Mouse (Mus musculus) stomach, embryonic 14.5 days (tissue): Measurements from ENCODE around the gene Hacd2. TPM values are rescaled to one million over a fixed set of nuclear protein-coding genes. Genes with fewer than 3 reads are reported as not detected.
A peak's percentile ranks its signal among the peaks of the same experiment; 100 is the strongest.

Experiments used
- ATAC-seq: fragments of 200-750 bp; cut with Nextera tagmentation; 2 replicates; pipeline ENCODE4 v1.8.0; 2017; ENCODE audit warnings: low read depth, moderate TSS enrichment; ENCODE audit not compliant: insufficient number of reproducible peaks, insufficient read depth, low FRiP score
- H3K27ac ChIP-seq: fragments of 300-500 bp; sonication (generic); 2 replicates; pipeline ENCODE4 v1.5.1; 2014; ENCODE audit warnings: mild to moderate bottlenecking, low read length, moderate library complexity, mixed read lengths
- H3K27me3 ChIP-seq: fragments of 300-500 bp; sonication (generic); 2 replicates; pipeline ENCODE4 v1.6.1; 2014; ENCODE audit warnings: low read length, control low read depth, mixed read lengths; ENCODE audit not compliant: control insufficient read depth, insufficient read depth
- H3K36me3 ChIP-seq: fragments of 300-500 bp; sonication (generic); 2 replicates; pipeline ENCODE4 v1.6.1; 2014; ENCODE audit warnings: mild to moderate bottlenecking, control low read depth, low read length, moderate library complexity, mixed read lengths; ENCODE audit not compliant: control insufficient read depth, insufficient read depth
- H3K4me1 ChIP-seq: fragments of 300-500 bp; sonication (generic); 2 replicates; pipeline ENCODE4 v1.6.1; 2014; ENCODE audit warnings: low read length, control low read depth, mixed read lengths; ENCODE audit not compliant: control insufficient read depth, insufficient read depth
- H3K4me2 ChIP-seq: fragments of 300-500 bp; sonication (generic); replicated peaks from 2 replicates; pipeline ENCODE4 v1.6.1; 2014; ENCODE audit warnings: low read depth, low read length, control low read depth
- H3K4me3 ChIP-seq: fragments of 300-500 bp; sonication (generic); 2 replicates; pipeline ENCODE4 v1.5.1; 2014; ENCODE audit warnings: low read depth, low read length, control low read depth
- H3K9ac ChIP-seq: fragments of 300-500 bp; sonication (generic); replicated peaks from 2 replicates; pipeline ENCODE4 v1.6.1; 2014; ENCODE audit warnings: low read depth, mild to moderate bottlenecking, control low read depth, low read length, moderate library complexity, mixed read lengths
- H3K9me3 ChIP-seq: fragments of 300-500 bp; sonication (generic); 2 replicates; pipeline ENCODE4 v1.6.1; 2016; ENCODE audit warnings: low read depth, low read length, control low read depth; ENCODE audit not compliant: control insufficient read depth
- WGBS: fragments of 180-500 bp; shearing (Covaris S2); extraction: QIAGEN DNeasy Blood & Tissue Kit; methylation state at CpG from one replicate; pipeline ENCODE4 v1.1.7; 2014; 5-methylcytosine and 5-hydroxymethylcytosine counted together
- polyA plus RNA-seq: library from polyadenylated mRNA; unstranded; fragments of >200 nt; fragmentation: Nextera tagmentation; extraction: Ambion mirVana; gene quantifications from 2 replicates; pipeline ENCODE4 v1.2.1, GENCODE M21; 2014

The Hacd2 gene
- polyA plus RNA-seq, 1 experiment from 2014 or later, result 47.6 TPM

DNA sequence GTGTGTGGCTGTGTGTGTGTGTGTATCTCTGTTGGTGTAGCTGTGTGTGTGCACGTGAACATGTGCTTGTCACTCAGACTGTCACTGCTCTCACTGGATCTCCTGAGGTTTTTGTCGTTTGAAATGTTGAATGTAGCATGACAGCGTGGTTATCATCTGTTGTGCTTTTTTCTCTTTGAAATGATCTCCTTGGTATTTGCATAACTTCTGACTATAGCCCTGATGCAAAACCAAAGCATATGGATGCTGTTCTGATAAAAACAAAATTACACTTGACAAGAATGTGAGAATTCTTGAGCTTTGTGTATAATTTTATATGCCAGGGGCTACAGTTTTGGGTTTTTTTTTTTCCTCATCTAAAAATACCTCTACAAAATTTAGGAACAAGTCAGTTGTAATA is 23.2 kb upstream of the Hacd2 start:
- no peaks in the 10 kb centered on the region for H3K27me3 ChIP-seq
- no peak overlapping the region for H3K27ac ChIP-seq
- no peaks in the 10 kb centered on the region for H3K9me3 ChIP-seq
- peaks cover 30% of the 10 kb centered on the region; the same call in 1 of the 2 replicates for H3K4me1 ChIP-seq
- H3K36me3 ChIP-seq, result no peaks in the 10 kb centered on the region
- peak overlapping the region; percentile 25; the same call in 1 of the 2 replicates for H3K4me3 ChIP-seq
- ATAC-seq, result no peak
- 0 out of 2 replicates have a peak overlapping the region, but pooled peaks have one; percentile 10 for H3K9ac ChIP-seq
- H3K4me2 ChIP-seq, result peak overlapping the region; percentile 37
- WGBS, result 77% methylated on average over 3 of the region's 3 CpGs

DNA sequence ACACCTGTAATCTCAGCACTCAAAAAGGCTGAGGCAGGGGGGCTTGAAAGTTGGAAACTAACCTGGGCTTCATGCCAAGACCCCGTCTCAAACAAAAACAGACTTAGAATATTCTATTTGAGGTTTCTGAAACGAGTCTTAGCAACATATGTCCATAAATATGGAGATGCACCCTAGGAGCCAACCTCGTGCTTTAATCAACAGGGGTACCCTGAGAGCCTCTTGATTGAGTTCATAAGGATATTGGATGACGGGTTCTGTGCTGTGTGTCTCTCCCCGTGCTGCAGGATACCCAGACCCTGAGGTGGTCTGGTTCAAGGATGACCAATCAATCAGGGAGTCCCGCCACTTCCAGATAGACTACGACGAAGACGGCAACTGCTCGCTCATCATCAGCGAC is 22.2 kb upstream of the Hacd2 start:
- no peak overlapping the region for H3K27ac ChIP-seq
- 33% methylated on average over 11 of the region's 11 CpGs for WGBS
- H3K4me2 ChIP-seq, result no peak overlapping the region
- H3K4me1 ChIP-seq, result peaks cover 28% of the 10 kb centered on the region; the same call in 1 of the 2 replicates
- no peak overlapping the region for H3K4me3 ChIP-seq
- no peaks in the 10 kb centered on the region for H3K9me3 ChIP-seq
- no peak overlapping the region for H3K9ac ChIP-seq
- no peak for ATAC-seq
- no peaks in the 10 kb centered on the region for H3K36me3 ChIP-seq
- no peaks in the 10 kb centered on the region for H3K27me3 ChIP-seq

DNA sequence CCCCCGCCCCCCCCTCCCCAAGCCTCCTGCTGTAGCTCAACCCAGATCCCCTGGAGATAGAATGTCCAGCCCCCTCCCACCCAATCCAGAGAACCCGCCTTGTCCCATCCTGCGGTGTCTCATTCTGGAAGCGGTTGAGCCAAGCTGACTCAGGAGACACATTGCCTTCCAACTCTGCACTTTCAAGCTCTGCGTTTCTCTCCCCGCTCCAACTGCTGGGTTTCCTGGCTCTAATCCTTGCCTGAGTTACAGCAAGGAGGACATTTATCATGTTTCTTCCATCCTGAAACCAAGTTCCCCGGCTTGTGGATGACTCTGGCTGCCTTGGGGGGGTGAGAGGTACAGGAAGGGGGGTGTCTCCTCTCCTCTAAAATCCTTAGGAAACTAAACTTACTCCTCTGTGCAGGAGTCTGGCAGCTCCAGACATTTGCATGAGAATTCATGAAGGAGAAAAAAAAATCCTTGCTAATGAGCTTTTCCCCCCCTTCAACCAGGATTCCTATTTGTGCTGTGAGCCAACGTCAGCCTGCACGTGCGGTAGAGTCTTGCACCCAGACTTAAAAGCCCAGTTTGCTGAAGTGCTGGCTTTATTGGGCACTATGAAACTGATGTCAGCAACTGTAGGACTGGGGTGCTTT is 21.2 kb upstream of the Hacd2 start:
- H3K9ac ChIP-seq, result no peak overlapping the region
- no peaks in the 10 kb centered on the region for H3K27me3 ChIP-seq
- no peaks in the 10 kb centered on the region for H3K9me3 ChIP-seq
- H3K4me2 ChIP-seq, result peak overlapping the region; percentile 18
- no peak overlapping the region for H3K4me3 ChIP-seq
- H3K4me1 ChIP-seq, result peaks cover 21% of the 10 kb centered on the region; the same call in 1 of the 2 replicates
- peak overlapping the region; percentile 48; the same call in 1 of the 2 replicates for H3K27ac ChIP-seq
- 7% methylated on average over 10 of the region's 10 CpGs for WGBS
- peak; percentile 58 for ATAC-seq
- H3K36me3 ChIP-seq, result no peaks in the 10 kb centered on the region

DNA sequence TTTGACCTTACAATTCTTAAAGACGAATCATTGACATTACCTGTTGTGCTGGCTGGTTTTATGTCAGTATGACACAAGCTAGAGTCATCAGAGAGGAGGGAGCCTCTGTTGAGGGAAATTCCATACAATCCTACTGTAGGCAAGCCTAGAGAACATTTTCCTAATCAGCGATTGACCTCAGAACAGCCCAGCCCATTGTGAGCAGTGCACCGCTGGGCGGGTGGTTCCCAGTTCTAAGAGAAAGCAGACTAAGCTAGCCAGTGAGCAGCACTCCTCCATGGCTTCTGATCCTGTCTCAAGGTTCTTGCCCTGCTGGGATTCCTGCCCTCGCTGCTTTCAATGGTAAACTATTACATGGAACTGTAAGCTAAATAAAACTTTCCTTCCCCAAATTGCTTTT is 17.9 kb upstream of the Hacd2 start:
- no peaks in the 10 kb centered on the region for H3K36me3 ChIP-seq
- WGBS, result 68% methylated on average over 5 of the region's 5 CpGs
- no peaks in the 10 kb centered on the region for H3K27me3 ChIP-seq
- no peaks in the 10 kb centered on the region for H3K9me3 ChIP-seq
- no peak overlapping the region for H3K4me2 ChIP-seq
- H3K4me1 ChIP-seq, result peaks cover 6% of the 10 kb centered on the region; the same call in 1 of the 2 replicates
- no peak overlapping the region for H3K27ac ChIP-seq
- H3K9ac ChIP-seq, result no peak overlapping the region
- no peak overlapping the region for H3K4me3 ChIP-seq
- ATAC-seq, result no peak

DNA sequence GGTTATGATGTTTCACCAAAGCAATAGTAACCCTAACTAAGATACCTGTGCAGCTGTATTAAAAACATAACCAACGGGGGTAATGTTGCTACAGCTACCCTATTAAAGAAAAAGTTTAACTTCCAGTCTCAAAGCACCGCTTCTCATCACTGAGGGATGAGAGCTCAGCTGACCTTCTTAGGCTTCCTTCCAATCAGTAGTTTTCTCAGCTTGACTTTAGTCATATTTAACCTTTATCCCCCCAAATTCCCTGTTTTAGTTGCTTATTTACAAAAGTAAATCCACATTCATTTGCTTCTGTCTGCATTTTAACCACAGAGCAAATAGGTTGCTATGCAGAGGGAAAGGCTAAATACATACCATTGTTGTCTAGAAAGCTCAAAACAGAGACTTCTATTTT is 17.5 kb upstream of the Hacd2 start:
- peaks cover 6% of the 10 kb centered on the region; the same call in 1 of the 2 replicates for H3K4me1 ChIP-seq
- H3K27me3 ChIP-seq, result no peaks in the 10 kb centered on the region
- H3K36me3 ChIP-seq, result no peaks in the 10 kb centered on the region
- H3K4me2 ChIP-seq, result no peak overlapping the region
- H3K4me3 ChIP-seq, result no peak overlapping the region
- 62% methylated on average over 2 of the region's 2 CpGs for WGBS
- H3K27ac ChIP-seq, result no peak overlapping the region
- H3K9ac ChIP-seq, result no peak overlapping the region
- no peaks in the 10 kb centered on the region for H3K9me3 ChIP-seq
- no peak for ATAC-seq

DNA sequence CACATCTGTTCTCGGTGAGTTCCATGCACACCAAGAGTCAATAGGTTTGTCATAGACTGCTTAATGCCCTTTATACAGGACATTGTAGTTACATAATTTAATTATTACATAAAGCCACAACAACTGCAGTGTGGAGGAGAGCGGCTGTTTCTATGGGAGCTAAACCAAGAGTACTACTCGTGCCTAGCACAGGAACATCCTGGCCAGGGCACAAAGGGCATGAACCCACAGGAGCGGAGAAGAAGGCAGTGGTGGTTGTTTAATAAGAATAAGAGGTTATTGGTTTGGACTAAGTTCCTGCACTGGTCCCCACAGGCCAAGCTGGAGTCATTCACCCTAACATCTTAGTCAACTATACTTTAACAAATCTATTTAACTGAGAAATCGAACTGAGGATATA is 16.0 kb upstream of the Hacd2 start:
- Histone ChIP-seq H3K36me3 (no peaks in the 10 kb centered on the region), H3K9me3 (no peaks in the 10 kb centered on the region; the same call in 1 of the 2 replicates), H3K4me3 (no peak overlapping the region), H3K4me2 (no peak overlapping the region), H3K9ac (no peak overlapping the region), H3K27ac (no peak overlapping the region), H3K27me3 (no peaks in the 10 kb centered on the region), H3K4me1 (peaks cover 2% of the 10 kb centered on the region; the same call in 1 of the 2 replicates)
- 89% methylated on average over 5 of the region's 5 CpGs for WGBS
- no peak for ATAC-seq

DNA sequence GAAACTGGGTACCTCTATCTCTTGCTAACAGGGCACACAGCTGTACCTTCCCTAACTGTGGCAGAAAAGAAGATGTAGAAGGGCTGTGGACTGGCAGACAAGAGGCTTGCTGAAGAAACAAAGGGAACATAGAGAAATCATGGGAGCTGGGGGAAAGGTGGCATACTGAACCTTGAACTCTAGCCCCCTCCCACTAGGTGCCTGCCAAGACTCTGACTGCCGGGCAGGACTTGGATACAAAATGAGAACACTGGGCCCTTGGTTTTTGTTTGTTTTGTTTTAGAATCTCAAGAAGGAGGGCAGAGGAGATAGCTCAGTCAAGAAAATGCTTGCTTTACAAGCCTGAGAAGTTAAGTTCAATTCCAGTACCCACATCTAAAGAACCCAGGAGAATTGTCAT is 14.9 kb upstream of the Hacd2 start:
- Histone ChIP-seq H3K27ac (no peak overlapping the region), H3K9ac (no peak overlapping the region), H3K4me2 (no peak overlapping the region), H3K4me3 (no peak overlapping the region), H3K9me3 (no peaks in the 10 kb centered on the region; the same call in 1 of the 2 replicates), H3K27me3 (no peaks in the 10 kb centered on the region), H3K36me3 (no peaks in the 10 kb centered on the region), H3K4me1 (no peaks in the 10 kb centered on the region)
- no peak for ATAC-seq
- 56% methylated on average over 1 of the region's 1 CpGs for WGBS

DNA sequence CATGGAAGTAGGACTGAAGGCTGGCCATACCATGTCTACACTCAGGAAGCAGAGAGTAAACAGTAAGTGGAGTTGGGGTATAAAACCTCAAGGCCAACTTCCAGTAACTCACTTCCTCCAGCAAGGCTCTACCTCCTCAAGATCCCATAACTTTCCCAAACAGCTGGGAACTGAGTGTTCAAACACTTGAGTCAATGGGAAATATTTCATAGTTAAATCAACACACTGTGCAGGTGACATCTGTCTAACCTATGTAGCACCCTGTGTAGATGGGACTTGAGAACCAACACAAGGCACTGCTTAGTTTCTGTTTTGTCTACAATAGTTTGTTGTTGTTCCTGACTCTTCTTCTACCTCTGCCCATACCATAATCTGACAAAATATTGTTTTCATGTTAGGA is 13.8 kb upstream of the Hacd2 start:
- Histone ChIP-seq H3K4me3 (no peak overlapping the region), H3K4me2 (no peak overlapping the region), H3K9me3 (no peaks in the 10 kb centered on the region; the same call in 1 of the 2 replicates), H3K27ac (no peak overlapping the region), H3K4me1 (no peaks in the 10 kb centered on the region), H3K27me3 (no peaks in the 10 kb centered on the region), H3K9ac (no peak overlapping the region), H3K36me3 (no peaks in the 10 kb centered on the region)
- no peak for ATAC-seq

DNA sequence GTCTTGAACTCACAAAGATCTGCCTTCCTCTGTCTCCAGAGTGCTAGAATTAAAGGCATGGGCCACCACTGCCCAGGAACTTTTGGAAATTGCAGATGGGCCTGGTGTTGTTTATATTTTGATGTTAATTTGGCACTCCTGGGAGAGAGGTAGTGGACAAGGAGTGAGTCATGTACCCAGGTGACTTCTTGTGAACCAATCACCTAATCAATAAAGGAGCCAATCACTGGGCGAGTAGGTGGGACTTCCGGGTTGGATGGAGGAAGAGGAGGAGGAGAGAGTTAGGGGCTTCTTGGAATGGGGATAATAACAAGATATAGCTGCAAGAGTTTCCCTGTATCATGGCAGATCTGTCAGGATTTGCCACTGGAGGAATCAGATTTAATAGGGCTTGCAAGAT is 8.7 kb upstream of the Hacd2 start:
- ATAC-seq, result no peak
- Histone ChIP-seq H3K9ac (no peak overlapping the region), H3K27ac (no peak overlapping the region), H3K4me1 (no peaks in the 10 kb centered on the region), H3K4me3 (no peak overlapping the region), H3K36me3 (no peaks in the 10 kb centered on the region), H3K9me3 (no peaks in the 10 kb centered on the region; the same call in 1 of the 2 replicates), H3K4me2 (no peak overlapping the region), H3K27me3 (no peaks in the 10 kb centered on the region)
- WGBS, result 83% methylated on average over 2 of the region's 2 CpGs
